Mouse (Mus musculus): ENCODE measurements around the gene Slc27a5. TPM values are rescaled to one million over a fixed set of nuclear protein-coding genes. Genes with fewer than 3 reads are reported as not detected.

Slc27a5 gene
- polyA plus RNA-seq, 1 experiment from 2014 or later, result not detected

DNA sequence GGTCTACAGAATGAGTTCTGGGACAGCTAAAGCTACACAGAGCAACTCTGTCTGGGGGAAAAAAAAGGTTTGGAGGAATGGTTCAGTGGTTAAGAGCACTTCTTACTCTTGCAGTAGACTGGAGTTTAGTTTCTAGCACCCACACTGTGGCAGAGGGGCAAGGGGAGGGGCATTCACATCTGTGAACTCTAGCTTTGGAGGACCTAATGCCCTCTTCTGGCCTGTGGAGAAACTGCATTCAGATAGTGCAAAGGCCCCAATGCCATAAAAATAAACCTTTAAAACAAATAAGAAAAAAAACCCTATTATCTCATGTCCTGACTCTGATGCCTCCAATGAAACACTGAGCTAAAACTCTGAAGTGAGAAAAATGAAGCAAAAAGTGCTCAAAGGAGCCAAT, 54.5 kb downstream of the Slc27a5 start:
- Histone ChIP-seq H3K36me3 (ENCODE audit: control insufficient read depth, insufficient read depth, low read length) (no peaks in the 10 kb centered on the region), H3K4me3 (ENCODE audit: low read depth, low read length) (no peak overlapping the region), H3K4me2 (replicated peaks; ENCODE audit: low read depth, low read length) (no peak overlapping the region), H3K27me3 (ENCODE audit: control insufficient read depth, insufficient read depth, low read length) (no peaks in the 10 kb centered on the region), H3K9ac (ENCODE audit: low read depth, low read length) (no peak overlapping the region), H3K4me1 (replicated peaks; ENCODE audit: control insufficient read depth, insufficient read depth, low read length) (no peaks in the 10 kb centered on the region), H3K9me3 (ENCODE audit: control insufficient read depth, low read length) (no peaks in the 10 kb centered on the region), H3K27ac (ENCODE audit: low read depth, low read length) (no peak overlapping the region)
- DNase-seq (ENCODE audit: low spot score) (no peak), ATAC-seq (ENCODE audit: low FRiP score) (no peak)

DNA sequence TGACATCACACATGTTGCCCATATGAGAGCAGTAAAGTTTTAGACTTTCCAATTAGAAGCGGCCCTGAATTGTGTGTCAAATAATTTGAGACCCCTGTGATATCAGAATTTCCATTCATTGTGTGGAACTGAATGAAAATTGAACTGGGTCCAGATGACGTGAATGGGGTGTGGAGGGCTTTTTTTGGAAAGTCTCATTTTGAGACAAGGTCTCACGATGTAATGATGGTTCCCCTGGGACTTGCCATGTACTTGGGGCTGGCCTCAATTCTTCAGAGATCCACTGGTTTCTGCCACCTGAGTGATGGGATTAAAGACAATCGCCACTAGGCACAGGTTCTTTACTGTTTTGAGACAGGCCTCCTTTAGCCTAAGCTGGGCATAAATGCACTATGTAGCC, 57.4 kb downstream of the Slc27a5 start:
- Histone ChIP-seq H3K27me3 (ENCODE audit: control insufficient read depth, insufficient read depth, low read length) (no peaks in the 10 kb centered on the region), H3K9ac (ENCODE audit: low read depth, low read length) (no peak overlapping the region), H3K9me3 (ENCODE audit: control insufficient read depth, low read length) (no peaks in the 10 kb centered on the region), H3K27ac (ENCODE audit: low read depth, low read length) (no peak overlapping the region), H3K4me3 (ENCODE audit: low read depth, low read length) (no peak overlapping the region), H3K4me2 (replicated peaks; ENCODE audit: low read depth, low read length) (no peak overlapping the region), H3K4me1 (replicated peaks; ENCODE audit: control insufficient read depth, insufficient read depth, low read length) (no peaks in the 10 kb centered on the region), H3K36me3 (ENCODE audit: control insufficient read depth, insufficient read depth, low read length) (no peaks in the 10 kb centered on the region)
- ATAC-seq (ENCODE audit: low FRiP score) (no peak), DNase-seq (ENCODE audit: low spot score) (no peak)
- 87% methylated on average over 4 of the region's 4 CpGs for WGBS

Other genes starting within 250 kb of the Slc27a5 start
- 11.0 and 11.4 TPM in 2 replicates for gene Zscan18, start 194.6 kb downstream of the Slc27a5 start, polyA plus RNA-seq (2014; fragmentation: Nextera tagmentation; extraction: Ambion mirVana)
- gene Zfp329, start 179.3 kb downstream of the Slc27a5 start, polyA plus RNA-seq (2014; fragmentation: Nextera tagmentation; extraction: Ambion mirVana), result 18.7 and 25.5 TPM in 2 replicates
- 29.9 and 32.6 TPM in 2 replicates for gene Zfp110, start 163.4 kb downstream of the Slc27a5 start, polyA plus RNA-seq (2014; fragmentation: Nextera tagmentation; extraction: Ambion mirVana)
- 6.1 TPM in 2 replicates for gene Zfp128, start 117.0 kb downstream of the Slc27a5 start, polyA plus RNA-seq (2014; fragmentation: Nextera tagmentation; extraction: Ambion mirVana)
- gene Zscan22, start 100.4 kb downstream of the Slc27a5 start, polyA plus RNA-seq (2014; fragmentation: Nextera tagmentation; extraction: Ambion mirVana), result 19.1 and 19.9 TPM in 2 replicates
- 842 and 852 TPM in 2 replicates for gene Rps5, start 75.9 kb downstream of the Slc27a5 start, polyA plus RNA-seq (2014; fragmentation: Nextera tagmentation; extraction: Ambion mirVana)
- gene Rnf225, start 70.8 kb downstream of the Slc27a5 start, polyA plus RNA-seq (2014; fragmentation: Nextera tagmentation; extraction: Ambion mirVana), result 0.50 and 0.66 TPM in 2 replicates
- 7.4 and 8.0 TPM in 2 replicates for gene Zfp324, start 32.4 kb downstream of the Slc27a5 start, polyA plus RNA-seq (2014; fragmentation: Nextera tagmentation; extraction: Ambion mirVana)
- gene Zfp446, start 20.3 kb downstream of the Slc27a5 start, polyA plus RNA-seq (2014; fragmentation: Nextera tagmentation; extraction: Ambion mirVana), result 8.5 and 11.7 TPM in 2 replicates
- gene Trim28, start 922 bp upstream of the Slc27a5 start, polyA plus RNA-seq (2014; fragmentation: Nextera tagmentation; extraction: Ambion mirVana), result 427 and 438 TPM in 2 replicates
- 25.0 and 25.3 TPM in 2 replicates for gene Zbtb45, start 11.8 kb upstream of the Slc27a5 start, polyA plus RNA-seq (2014; fragmentation: Nextera tagmentation; extraction: Ambion mirVana)
- 154 and 157 TPM in 2 replicates for gene Chmp2a, start 36.6 kb upstream of the Slc27a5 start, polyA plus RNA-seq (2014; fragmentation: Nextera tagmentation; extraction: Ambion mirVana)
- 147 and 173 TPM in 2 replicates for gene Ube2m, start 40.1 kb upstream of the Slc27a5 start, polyA plus RNA-seq (2014; fragmentation: Nextera tagmentation; extraction: Ambion mirVana)
- gene Mzf1, start 56.6 kb upstream of the Slc27a5 start, polyA plus RNA-seq (2014; fragmentation: Nextera tagmentation; extraction: Ambion mirVana), result 2.4 and 2.6 TPM in 2 replicates
- 0.05 TPM in 1 of 2 replicates, not detected in the other for gene Vmn1r85, start 97.0 kb upstream of the Slc27a5 start, polyA plus RNA-seq (2014; fragmentation: Nextera tagmentation; extraction: Ambion mirVana)
- not detected in 2 replicates for gene Vmn1r86, start 121.7 kb upstream of the Slc27a5 start, polyA plus RNA-seq (2014; fragmentation: Nextera tagmentation; extraction: Ambion mirVana)
- not detected in 2 replicates for gene Vmn1r87, start 142.0 kb upstream of the Slc27a5 start, polyA plus RNA-seq (2014; fragmentation: Nextera tagmentation; extraction: Ambion mirVana)
- gene Vmn1r88, start 161.4 kb upstream of the Slc27a5 start, polyA plus RNA-seq (2014; fragmentation: Nextera tagmentation; extraction: Ambion mirVana), result not detected in 2 replicates
- gene Vmn1r89, start 214.8 kb upstream of the Slc27a5 start, polyA plus RNA-seq (2014; fragmentation: Nextera tagmentation; extraction: Ambion mirVana), result not detected in 2 replicates